Comparison of ENCODE assay signal across 26 mouse cellular contexts in genomic region chr17:4627542-4627941, GRCm38 (mm10).
DNase-seq lines count a peak whose midpoint lies in the region; ATAC-seq and TF ChIP-seq lines count a peak whose summit lies in the region.
"Had no signal": no experiment of that assay in that cellular context is flagged by ENCODE, and none has a peak within 500 bp of the region (broad histone marks: within the 10 kb centered on the region; RNA-seq: fewer than 3 reads in every experiment).

No protein-coding gene starts in this region.

- H3K27ac ChIP-seq in kidney, embryonic 15.5 days = 0 out of 2 replicates have a peak overlapping the region, but pooled peaks have one; percentile 27
- H3K27ac ChIP-seq in limb, embryonic 13.5 days = no peak overlapping the region
- H3K27ac ChIP-seq in limb, embryonic 10.5 days = no peak overlapping the region
- peak overlapping the region; percentile 10 for H3K27ac ChIP-seq in embryonic fibroblast, embryonic 13.5 days (ENCODE audit: insufficient read depth, low read length)
- H3K27ac ChIP-seq in liver, postnatal 0 days (ENCODE audit: low read depth) = no peak overlapping the region
- H3K27ac ChIP-seq: gastrocnemius, adult 2 months; heart, embryonic 10.5 days; heart, embryonic 13.5 days; hindbrain, embryonic 14.5 days; hindbrain, postnatal 0 days had no signal

- 69% methylated on average over 7 of the region's 7 CpGs for WGBS in kidney, embryonic 15.5 days
- WGBS in limb, embryonic 13.5 days = 81% methylated on average over 7 of the region's 7 CpGs
- 90% methylated on average over 7 of the region's 7 CpGs for WGBS in limb, embryonic 10.5 days
- WGBS in liver, postnatal 0 days (ENCODE audit: insufficient replicate concordance) = 83% methylated on average over 7 of the region's 7 CpGs

- no peak overlapping the region for H3K9ac ChIP-seq in kidney, embryonic 15.5 days
- no peak overlapping the region for H3K9ac ChIP-seq in limb, embryonic 13.5 days
- no peak overlapping the region for H3K9ac ChIP-seq in liver, postnatal 0 days (replicated peaks)
- H3K9ac ChIP-seq: forebrain, postnatal 0 days; heart, embryonic 13.5 days; hindbrain, embryonic 14.5 days had no signal

- no peaks in the 10 kb centered on the region for H3K9me3 ChIP-seq in kidney, embryonic 15.5 days (replicated peaks)
- no peaks in the 10 kb centered on the region for H3K9me3 ChIP-seq in limb, embryonic 13.5 days
- H3K9me3 ChIP-seq in limb, embryonic 10.5 days (replicated peaks) = no peaks in the 10 kb centered on the region
- no peaks in the 10 kb centered on the region for H3K9me3 ChIP-seq in liver, postnatal 0 days (ENCODE audit: low read length)
- H3K9me3 ChIP-seq: heart, embryonic 10.5 days; heart, embryonic 13.5 days had no signal

- H3K27me3 ChIP-seq in kidney, embryonic 15.5 days = no peaks in the 10 kb centered on the region
- H3K27me3 ChIP-seq in limb, embryonic 13.5 days = no peaks in the 10 kb centered on the region
- H3K27me3 ChIP-seq in limb, embryonic 10.5 days (ENCODE audit: low read depth, poor library complexity, severe bottlenecking) = no peaks in the 10 kb centered on the region
- no peaks in the 10 kb centered on the region for H3K27me3 ChIP-seq in liver, postnatal 0 days (ENCODE audit: insufficient read depth, low read length)
- H3K27me3 ChIP-seq: heart, embryonic 13.5 days had no signal

- TF ChIP-seq POLR2A in embryonic fibroblast, embryonic 13.5 days (IDR thresholded peaks at IDR 0.05; ENCODE audit: low read depth, low read length) = no peak

- H3K4me3 ChIP-seq in kidney, embryonic 15.5 days (replicated peaks) = no peak overlapping the region
- no peak overlapping the region for H3K4me3 ChIP-seq in limb, embryonic 13.5 days
- no peak overlapping the region for H3K4me3 ChIP-seq in limb, embryonic 10.5 days
- H3K4me3 ChIP-seq in embryonic fibroblast, embryonic 13.5 days (ENCODE audit: insufficient read depth, low read length) = no peak overlapping the region
- H3K4me3 ChIP-seq in liver, postnatal 0 days (ENCODE audit: low read depth, low read length) = no peak overlapping the region
- H3K4me3 ChIP-seq: gastrocnemius, adult 2 months; heart, embryonic 10.5 days; heart, embryonic 13.5 days had no signal

- no peaks in the 10 kb centered on the region for H3K36me3 ChIP-seq in kidney, embryonic 15.5 days
- H3K36me3 ChIP-seq in limb, embryonic 13.5 days = no peaks in the 10 kb centered on the region
- H3K36me3 ChIP-seq in limb, embryonic 10.5 days = no peaks in the 10 kb centered on the region
- H3K36me3 ChIP-seq in liver, postnatal 0 days (replicated peaks; ENCODE audit: insufficient read depth, low read length) = no peaks in the 10 kb centered on the region
- H3K36me3 ChIP-seq: heart, embryonic 10.5 days; heart, embryonic 13.5 days had no signal

- TF ChIP-seq EP300 in liver, postnatal 0 days (IDR thresholded peaks at IDR 0.05; ENCODE audit: low read depth) = no peak

- H3K4me2 ChIP-seq in kidney, embryonic 15.5 days = no peak overlapping the region
- no peak overlapping the region for H3K4me2 ChIP-seq in limb, embryonic 13.5 days (replicated peaks)
- no peak overlapping the region for H3K4me2 ChIP-seq in liver, postnatal 0 days (ENCODE audit: low read depth, low read length)
- H3K4me2 ChIP-seq: heart, embryonic 13.5 days; hindbrain, embryonic 14.5 days had no signal

- H3K4me1 ChIP-seq in kidney, embryonic 15.5 days = peaks cover 7% of the 10 kb centered on the region
- H3K4me1 ChIP-seq in limb, embryonic 13.5 days = no peaks in the 10 kb centered on the region
- H3K4me1 ChIP-seq in limb, embryonic 10.5 days = no peaks in the 10 kb centered on the region
- H3K4me1 ChIP-seq in embryonic fibroblast, embryonic 13.5 days (ENCODE audit: control insufficient read depth, insufficient read depth, low read length) = peaks cover 3% of the 10 kb centered on the region
- H3K4me1 ChIP-seq in liver, postnatal 0 days (ENCODE audit: insufficient read depth) = no peaks in the 10 kb centered on the region
- H3K4me1 ChIP-seq: heart, embryonic 10.5 days; heart, embryonic 13.5 days had no signal

- no peak for TF ChIP-seq CTCF in embryonic fibroblast, embryonic 13.5 days (IDR thresholded peaks at IDR 0.05; ENCODE audit: borderline replicate concordance, insufficient read depth, low read length)
- no peak for TF ChIP-seq CTCF in liver, postnatal 0 days (IDR thresholded peaks at IDR 0.05; ENCODE audit: low read depth)

- 0 out of 2 replicates have a peak, but pooled peaks have one; percentile 12 for ATAC-seq in kidney, embryonic 15.5 days (replicated peaks; ENCODE audit: low FRiP score)
- ATAC-seq in limb, embryonic 13.5 days (ENCODE audit: low FRiP score, low read depth) = peak; percentile 48; the same call in 1 of the 2 replicates
- no peak for ATAC-seq in liver, postnatal 0 days
- ATAC-seq: CD4-positive, CD25-positive, alpha-beta regulatory T cell, adult 4 months; forebrain, embryonic 14.5 days; forebrain, postnatal 0 days; hindbrain, postnatal 0 days; inflammation-experienced regulatory T-cells, adult 6 months had no signal

- DNase-seq in kidney, adult 8-10 months = no peak
- no peak for DNase-seq in limb, embryonic 10.5 days (ENCODE audit: low spot score)
- DNase-seq in Muller cell, postnatal 12 days (ENCODE audit: inconsistent ontology term) = peak; percentile 49
- DNase-seq in liver, postnatal 0 days = no peak
- DNase-seq in urinary bladder, adult 2 months (ENCODE audit: low spot score) = no peak
- DNase-seq: adrenal gland, adult 8-10 months; adrenal gland, postnatal 25 days; cerebellum, adult 2 months; cerebellum, adult 9-11 months; cerebellum, postnatal 25 days; forebrain, postnatal 0 days; gastrocnemius, adult 2 months; gastrocnemius, postnatal 14 days; heart, adult 18-20 months; heart, postnatal 14 days; heart, postnatal 4 days had no signal

Comparison
In these comparisons a context has a peak if more than half of its experiments do, and no peak if none do; other contexts are left out.
1. H3K27ac ChIP-seq: peak in kidney, embryonic 15.5 days (single experiment) and embryonic fibroblast, embryonic 13.5 days (single experiment); none in limb, embryonic 13.5 days (single experiment), limb, embryonic 10.5 days (single experiment) and liver, postnatal 0 days (single experiment).